Mouse (Mus musculus): ENCODE data around the gene Slc25a38.

Gene Slc25a38

DNA sequence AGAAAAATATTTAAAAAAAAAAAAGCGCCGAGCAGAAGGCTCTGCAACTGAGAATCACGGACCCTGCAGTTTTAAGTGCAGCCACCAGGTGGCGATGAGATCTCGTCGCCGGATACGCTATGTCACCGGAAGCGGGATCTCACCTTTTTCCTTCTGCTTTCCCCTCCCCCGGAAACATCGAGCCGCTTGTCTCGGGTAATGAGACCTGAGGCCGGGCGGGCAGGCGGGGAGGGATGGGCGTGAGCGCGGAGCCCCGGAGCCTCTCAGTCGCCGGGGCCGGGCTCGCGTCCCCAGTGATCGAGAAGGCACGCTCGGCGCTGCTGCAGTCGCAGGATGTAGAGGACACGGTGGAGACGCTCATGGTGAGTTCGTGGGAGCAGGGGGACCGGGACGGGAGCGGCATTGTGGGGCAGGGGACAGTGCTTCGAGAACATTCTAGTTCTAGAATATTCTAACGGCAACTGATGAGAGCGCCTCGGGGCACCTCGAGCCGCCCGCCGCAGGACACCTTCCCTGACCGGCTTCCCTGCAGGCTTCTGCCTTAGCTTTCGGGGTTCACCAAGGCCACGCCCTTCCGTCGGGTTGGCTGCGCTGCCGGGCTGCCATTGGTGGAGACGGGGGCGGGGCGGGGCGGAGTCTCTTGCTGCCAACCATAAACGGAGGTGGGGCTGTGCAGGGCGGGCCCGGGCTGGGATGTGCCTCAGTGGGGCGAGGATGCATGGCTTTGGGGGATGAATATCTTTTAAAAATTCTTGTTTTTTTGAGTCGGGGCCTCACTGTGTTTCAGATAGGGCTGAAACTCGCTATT, at the start of gene Slc25a38:
TSS of gene Slc25a38 (plus strand) at position 164 of the 808 bp plus-strand sequence.
- Histone ChIP-seq H3K27me3 (ENCODE audit: insufficient read depth, low read length) (no peaks in the 10 kb centered on the region), H3K9me3 (ENCODE audit: low read length) (peaks cover 20% of the 10 kb centered on the region), H3K4me3 (replicated peaks; ENCODE audit: low read length) (peak within 1 kb of the TSS; percentile 98), H3K4me1 (replicated peaks; ENCODE audit: low read depth, low read length) (peaks cover 38% of the 10 kb centered on the region), H3K36me3 (ENCODE audit: insufficient read depth, low read length) (peaks cover 3% of the 10 kb centered on the region)
- TF ChIP-seq CTCF (conservative IDR thresholded peaks at IDR 0.05; ENCODE audit: low read length) (peak; percentile 81), POU5F1 (IDR thresholded peaks at IDR 0.05; ENCODE audit: borderline replicate concordance, low read length) (no peak)

GRCm38 (mm10) chr9:120064317-120064716, 45.9 kb upstream of the Slc25a38 start:
- no peaks in the 10 kb centered on the region for H3K36me3 ChIP-seq (ENCODE audit: insufficient read depth, low read length)
- TF ChIP-seq NANOG (IDR thresholded peaks at IDR 0.05; ENCODE audit: borderline replicate concordance, low read length) (no peak), POU5F1 (IDR thresholded peaks at IDR 0.05; ENCODE audit: borderline replicate concordance, low read length) (no peak), CTCF (conservative IDR thresholded peaks at IDR 0.05; ENCODE audit: low read length) (no peak)

DNA sequence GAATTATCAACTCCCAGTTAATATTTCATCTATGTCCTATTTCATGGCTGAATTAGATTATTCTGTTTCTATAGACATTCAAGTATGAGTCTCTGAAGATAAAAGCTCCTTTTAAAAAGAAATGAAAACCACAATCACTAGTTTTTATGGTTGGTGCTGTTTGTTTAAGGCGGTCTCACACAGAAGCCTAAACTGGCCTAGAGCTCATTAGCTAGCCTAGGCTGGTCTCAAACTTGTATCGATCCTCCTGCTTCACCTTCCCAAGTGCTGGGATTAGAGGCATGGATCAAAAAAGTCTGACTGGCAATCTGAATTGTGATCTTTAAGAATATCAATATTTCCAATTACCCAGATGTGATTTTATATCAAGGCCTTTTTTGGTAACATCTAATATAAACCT, 42.6 kb upstream of the Slc25a38 start:
- no peak overlapping the region for H3K4me3 ChIP-seq (replicated peaks; ENCODE audit: low read length)
- TF ChIP-seq CTCF (conservative IDR thresholded peaks at IDR 0.05; ENCODE audit: low read length) = no peak
- no peak for TF ChIP-seq POU5F1 (IDR thresholded peaks at IDR 0.05; ENCODE audit: borderline replicate concordance, low read length)
- no peak for TF ChIP-seq NANOG (IDR thresholded peaks at IDR 0.05; ENCODE audit: borderline replicate concordance, low read length)

More at GRCm38 (mm10) chr9:120064317-120064716, 45.9 kb upstream of the Slc25a38 start:
- Histone ChIP-seq H3K27me3 (ENCODE audit: insufficient read depth, low read length) (no peaks in the 10 kb centered on the region), H3K9me3 (ENCODE audit: low read length) (no peaks in the 10 kb centered on the region), H3K4me3 (replicated peaks; ENCODE audit: low read length) (no peak overlapping the region), H3K4me1 (replicated peaks; ENCODE audit: low read depth, low read length) (peaks cover 18% of the 10 kb centered on the region)

GRCm38 (mm10) chr9:120068047-120068446, 42.1 kb upstream of the Slc25a38 start:
- Histone ChIP-seq H3K9me3 (ENCODE audit: low read length) (no peaks in the 10 kb centered on the region), H3K4me3 (replicated peaks; ENCODE audit: low read length) (no peak overlapping the region), H3K4me1 (replicated peaks; ENCODE audit: low read depth, low read length) (peaks cover 20% of the 10 kb centered on the region), H3K36me3 (ENCODE audit: insufficient read depth, low read length) (no peaks in the 10 kb centered on the region), H3K27me3 (ENCODE audit: insufficient read depth, low read length) (no peaks in the 10 kb centered on the region; the same call in 1 of the 2 replicates)
- TF ChIP-seq CTCF (conservative IDR thresholded peaks at IDR 0.05; ENCODE audit: low read length) (no peak), POU5F1 (IDR thresholded peaks at IDR 0.05; ENCODE audit: borderline replicate concordance, low read length) (no peak), NANOG (IDR thresholded peaks at IDR 0.05; ENCODE audit: borderline replicate concordance, low read length) (no peak)

More for the DNA sequence above, 42.6 kb upstream of the Slc25a38 start:
- Histone ChIP-seq H3K9me3 (ENCODE audit: low read length) (no peaks in the 10 kb centered on the region), H3K36me3 (ENCODE audit: insufficient read depth, low read length) (no peaks in the 10 kb centered on the region), H3K27me3 (ENCODE audit: insufficient read depth, low read length) (no peaks in the 10 kb centered on the region; the same call in 1 of the 2 replicates), H3K4me1 (replicated peaks; ENCODE audit: low read depth, low read length) (peaks cover 20% of the 10 kb centered on the region)

- no peaks in the 10 kb centered on the region for H3K9me3 ChIP-seq (ENCODE audit: low read length)
- H3K36me3 ChIP-seq (ENCODE audit: insufficient read depth, low read length) = no peaks in the 10 kb centered on the region
- TF ChIP-seq NANOG (IDR thresholded peaks at IDR 0.05; ENCODE audit: borderline replicate concordance, low read length) (no peak), POU5F1 (IDR thresholded peaks at IDR 0.05; ENCODE audit: borderline replicate concordance, low read length) (no peak), CTCF (conservative IDR thresholded peaks at IDR 0.05; ENCODE audit: low read length) (no peak)
- H3K4me1 ChIP-seq (replicated peaks; ENCODE audit: low read depth, low read length) = peaks cover 19% of the 10 kb centered on the region
- no peaks in the 10 kb centered on the region; the same call in 1 of the 2 replicates for H3K27me3 ChIP-seq (ENCODE audit: insufficient read depth, low read length)
- no peak within 1 kb of the TSS for H3K4me3 ChIP-seq (replicated peaks; ENCODE audit: low read length)
Measured at GRCm38 (mm10) chr9:120069779-120070178, 40.4 kb upstream of the Slc25a38 start, which contains the start of gene Cx3cr1. Gene Cx3cr1, minus strand, starts transcription at chr9:120069879.

GRCm38 (mm10) chr9:120071251-120071650, 38.9 kb upstream of the Slc25a38 start:
- H3K4me1 ChIP-seq (replicated peaks; ENCODE audit: low read depth, low read length) = peaks cover 6% of the 10 kb centered on the region; the same call in 1 of the 2 replicates
- no peaks in the 10 kb centered on the region for H3K9me3 ChIP-seq (ENCODE audit: low read length)
- no peaks in the 10 kb centered on the region for H3K36me3 ChIP-seq (ENCODE audit: insufficient read depth, low read length)
- H3K27me3 ChIP-seq (ENCODE audit: insufficient read depth, low read length) = no peaks in the 10 kb centered on the region; the same call in 1 of the 2 replicates
- H3K4me3 ChIP-seq (replicated peaks; ENCODE audit: low read length) = no peak overlapping the region
- no peak for TF ChIP-seq NANOG (IDR thresholded peaks at IDR 0.05; ENCODE audit: borderline replicate concordance, low read length)
- TF ChIP-seq POU5F1 (IDR thresholded peaks at IDR 0.05; ENCODE audit: borderline replicate concordance, low read length) = no peak
- no peak for TF ChIP-seq CTCF (conservative IDR thresholded peaks at IDR 0.05; ENCODE audit: low read length)

- Histone ChIP-seq H3K9me3 (ENCODE audit: low read length) (no peaks in the 10 kb centered on the region), H3K27me3 (ENCODE audit: insufficient read depth, low read length) (peaks cover 13% of the 10 kb centered on the region), H3K36me3 (ENCODE audit: insufficient read depth, low read length) (no peaks in the 10 kb centered on the region), H3K4me3 (replicated peaks; ENCODE audit: low read length) (no peak overlapping the region), H3K4me1 (replicated peaks; ENCODE audit: low read depth, low read length) (peaks cover 8% of the 10 kb centered on the region)
- no peak for TF ChIP-seq POU5F1 (IDR thresholded peaks at IDR 0.05; ENCODE audit: borderline replicate concordance, low read length)
- TF ChIP-seq NANOG (IDR thresholded peaks at IDR 0.05; ENCODE audit: borderline replicate concordance, low read length) = no peak
- peak; percentile 99 for TF ChIP-seq CTCF (conservative IDR thresholded peaks at IDR 0.05; ENCODE audit: low read length)
Measured at GRCm38 (mm10) chr9:120073169-120073568, 37.0 kb upstream of the Slc25a38 start.

GRCm38 (mm10) chr9:120074516-120074915, 35.7 kb upstream of the Slc25a38 start:
- Histone ChIP-seq H3K27me3 (ENCODE audit: insufficient read depth, low read length) (peaks cover 21% of the 10 kb centered on the region), H3K4me3 (replicated peaks; ENCODE audit: low read length) (no peak overlapping the region), H3K36me3 (ENCODE audit: insufficient read depth, low read length) (no peaks in the 10 kb centered on the region), H3K4me1 (replicated peaks; ENCODE audit: low read depth, low read length) (peaks cover 21% of the 10 kb centered on the region), H3K9me3 (ENCODE audit: low read length) (no peaks in the 10 kb centered on the region)
- TF ChIP-seq CTCF (conservative IDR thresholded peaks at IDR 0.05; ENCODE audit: low read length) = no peak
- no peak for TF ChIP-seq POU5F1 (IDR thresholded peaks at IDR 0.05; ENCODE audit: borderline replicate concordance, low read length)
- no peak for TF ChIP-seq NANOG (IDR thresholded peaks at IDR 0.05; ENCODE audit: borderline replicate concordance, low read length)
